Mouse (Mus musculus): Measurements from ENCODE around the gene Dop1a. TPM values are rescaled to one million over a fixed set of nuclear protein-coding genes. Genes with fewer than 3 reads are reported as not detected.

Gene Dop1a
- polyA plus RNA-seq, 1 experiment from 2014 or later, result 4.1 TPM

DNA sequence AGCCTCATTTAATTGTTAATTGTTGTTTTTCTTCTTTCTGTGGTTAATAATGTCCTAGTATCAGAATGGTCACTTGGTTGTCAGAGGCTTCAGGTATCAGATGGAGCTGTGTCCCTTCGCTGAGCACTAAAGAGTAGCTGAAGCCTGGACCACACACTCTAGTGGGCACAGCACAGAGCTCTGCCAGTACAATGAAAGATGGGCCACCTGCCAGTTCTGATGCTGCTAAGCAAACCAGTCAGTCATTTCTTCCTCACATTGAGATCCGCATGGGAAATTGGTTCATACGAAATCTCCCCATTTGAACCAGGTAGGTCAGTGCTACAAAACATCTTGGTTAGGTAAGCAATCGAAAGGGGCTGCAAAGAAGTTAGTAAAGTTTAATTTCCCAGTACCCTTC lies 87.7 kb downstream of the Dop1a start:
- Histone ChIP-seq H3K9ac (no peak overlapping the region), H3K27ac (no peak overlapping the region), H3K36me3 (peaks cover 48% of the 10 kb centered on the region), H3K4me1 (replicated peaks) (no peaks in the 10 kb centered on the region), H3K4me3 (replicated peaks) (no peak overlapping the region), H3K4me2 (no peak overlapping the region), H3K9me3 (replicated peaks) (no peaks in the 10 kb centered on the region), H3K27me3 (no peaks in the 10 kb centered on the region)
- 79% methylated on average over 4 of the region's 4 CpGs for WGBS (ENCODE audit: insufficient replicate concordance)
- no peak for DNase-seq
- ATAC-seq (ENCODE audit: low read depth), result no peak

DNA sequence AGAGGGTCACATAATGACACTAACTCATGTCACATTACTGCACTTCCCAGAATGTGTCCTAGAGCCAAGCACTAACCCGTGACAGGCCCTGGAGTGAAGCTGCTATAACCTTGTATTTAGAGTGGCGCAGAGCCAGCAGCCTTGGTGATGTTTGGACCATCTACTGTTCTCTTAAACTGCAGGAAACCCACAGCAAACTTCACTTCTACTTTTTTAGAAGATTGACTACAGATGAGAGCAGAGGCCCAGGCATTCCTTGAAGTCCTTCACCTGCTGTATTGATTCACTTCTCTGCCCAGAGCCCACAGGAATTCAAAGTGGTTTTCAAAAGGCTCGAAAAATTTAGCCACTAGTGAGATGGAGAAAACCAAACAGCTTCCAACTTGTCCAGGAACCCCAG lies 93.6 kb downstream of the Dop1a start:
- H3K36me3 ChIP-seq, result peaks cover 62% of the 10 kb centered on the region
- ATAC-seq (ENCODE audit: low read depth) (no peak), DNase-seq (no peak)
- no peaks in the 10 kb centered on the region for H3K27me3 ChIP-seq
- H3K4me1 ChIP-seq (replicated peaks), result no peaks in the 10 kb centered on the region
- no peak overlapping the region for H3K4me2 ChIP-seq
- no peaks in the 10 kb centered on the region for H3K9me3 ChIP-seq (replicated peaks)
- H3K27ac ChIP-seq, result no peak overlapping the region
- H3K9ac ChIP-seq, result no peak overlapping the region
- WGBS (ENCODE audit: insufficient replicate concordance), result 80% methylated on average over 3 of the region's 3 CpGs
- H3K4me3 ChIP-seq (replicated peaks), result no peak overlapping the region

DNA sequence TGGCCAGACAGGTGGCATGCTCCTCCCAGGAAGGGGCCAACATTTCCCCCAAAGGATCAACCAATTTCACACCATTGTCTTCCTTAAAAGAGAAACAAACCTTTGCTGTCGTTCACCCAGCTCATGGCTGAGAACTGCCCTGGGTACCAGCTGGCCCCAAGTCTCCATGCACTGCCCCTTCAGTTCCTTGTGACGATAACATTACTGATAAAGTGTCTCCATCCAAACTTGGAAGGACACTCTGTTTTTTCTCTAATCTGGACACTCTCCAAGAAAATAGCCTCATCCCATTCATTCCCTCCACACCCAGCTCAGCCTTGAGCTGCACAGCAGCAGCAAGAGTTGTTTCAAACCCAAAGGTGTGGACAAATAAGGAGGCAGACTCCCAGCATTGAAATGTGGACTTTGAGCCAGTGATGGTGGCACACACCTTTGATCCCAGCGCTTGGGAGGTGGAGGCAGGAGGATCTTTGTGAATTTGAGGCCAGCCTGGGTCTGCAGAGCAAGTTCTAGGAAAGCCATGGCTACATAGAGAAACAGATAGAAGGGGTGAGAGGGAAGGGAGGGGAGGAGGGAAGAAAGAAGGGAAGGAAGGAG lies 102.5 kb downstream of the Dop1a start:
- Histone ChIP-seq H3K27ac (no peak overlapping the region), H3K9ac (no peak overlapping the region), H3K4me1 (replicated peaks) (peaks cover 28% of the 10 kb centered on the region), H3K27me3 (no peaks in the 10 kb centered on the region), H3K9me3 (replicated peaks) (no peaks in the 10 kb centered on the region), H3K36me3 (peaks cover 30% of the 10 kb centered on the region), H3K4me2 (no peak overlapping the region), H3K4me3 (replicated peaks) (no peak overlapping the region)
- ATAC-seq (ENCODE audit: low read depth), result no peak
- WGBS (ENCODE audit: insufficient replicate concordance), result 54% methylated on average over 3 of the region's 3 CpGs
- no peak for DNase-seq

DNA sequence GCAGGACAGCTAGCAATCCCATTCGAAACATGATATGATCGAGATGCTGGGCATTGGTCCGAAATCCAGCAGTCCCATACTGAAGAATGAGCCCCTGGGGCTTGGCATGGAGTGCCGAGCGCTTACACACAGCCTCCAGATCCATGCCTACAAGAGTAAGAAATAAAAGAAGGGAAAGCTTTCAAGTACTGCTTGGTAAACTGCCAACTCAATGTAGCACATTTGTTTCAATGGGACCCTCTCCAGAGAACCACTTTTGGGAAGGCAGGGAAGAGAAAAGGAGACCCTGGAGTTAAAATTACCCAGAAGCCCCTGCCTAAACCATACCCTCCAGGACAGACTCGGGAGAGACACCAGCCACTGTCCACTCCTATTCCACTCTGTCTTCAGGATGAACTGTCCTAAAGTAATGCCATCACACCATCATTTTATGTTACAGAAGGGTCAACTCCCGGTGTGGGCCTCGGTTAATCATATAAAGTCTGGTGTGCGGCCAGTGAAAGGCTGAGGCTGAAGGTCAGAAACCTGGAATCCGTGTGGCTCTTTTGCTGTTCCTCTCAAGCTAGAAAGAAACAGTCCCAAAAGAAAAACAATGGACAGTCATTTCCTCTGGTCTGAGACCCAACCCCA lies 103.4 kb downstream of the Dop1a start:
- no peak overlapping the region for H3K9ac ChIP-seq
- DNase-seq, result no peak

DNA sequence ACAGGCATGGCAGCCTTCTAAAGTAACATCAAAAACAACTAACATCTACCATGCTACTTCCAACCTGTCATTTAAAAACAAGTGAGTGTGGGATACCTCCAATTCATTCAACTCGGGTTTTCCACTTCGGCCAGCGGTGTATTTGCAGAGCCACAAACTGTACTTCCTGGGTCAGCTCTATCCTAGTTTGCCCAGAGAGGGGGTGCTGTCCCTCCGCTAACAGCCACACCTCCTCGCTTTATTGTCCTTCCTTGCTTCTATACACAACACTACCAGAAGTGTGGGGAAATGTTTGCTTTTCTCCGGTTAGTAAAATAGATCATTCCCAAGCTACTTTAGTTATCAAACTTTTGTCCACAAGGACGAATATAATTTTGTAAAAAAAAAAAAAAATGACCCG lies 104.0 kb downstream of the Dop1a start:
- Histone ChIP-seq H3K27ac (no peak overlapping the region), H3K4me2 (peak overlapping the region; percentile 100), H3K36me3 (peaks cover 15% of the 10 kb centered on the region), H3K4me1 (replicated peaks) (peaks cover 28% of the 10 kb centered on the region), H3K9me3 (replicated peaks) (no peaks in the 10 kb centered on the region), H3K9ac (peak overlapping the region; percentile 72; the same call in 1 of the 2 replicates), H3K4me3 (replicated peaks) (peak overlapping the region; percentile 74), H3K27me3 (no peaks in the 10 kb centered on the region)
- DNase-seq, result no peak
- 13% methylated on average over 8 of the region's 8 CpGs for WGBS (ENCODE audit: insufficient replicate concordance)
- ATAC-seq (ENCODE audit: low read depth), result no peak

More for the DNA sequence above, 103.4 kb downstream of the Dop1a start:
- no peak for ATAC-seq (ENCODE audit: low read depth)
- H3K27me3 ChIP-seq, result no peaks in the 10 kb centered on the region
- peak overlapping the region; percentile 100 for H3K4me2 ChIP-seq
- WGBS (ENCODE audit: insufficient replicate concordance), result 72% methylated on average over 10 of the region's 10 CpGs
- peaks cover 20% of the 10 kb centered on the region for H3K36me3 ChIP-seq
- H3K4me3 ChIP-seq (replicated peaks), result peak overlapping the region; percentile 74
- peaks cover 28% of the 10 kb centered on the region for H3K4me1 ChIP-seq (replicated peaks)
- no peak overlapping the region for H3K27ac ChIP-seq
- H3K9me3 ChIP-seq (replicated peaks), result no peaks in the 10 kb centered on the region

DNA sequence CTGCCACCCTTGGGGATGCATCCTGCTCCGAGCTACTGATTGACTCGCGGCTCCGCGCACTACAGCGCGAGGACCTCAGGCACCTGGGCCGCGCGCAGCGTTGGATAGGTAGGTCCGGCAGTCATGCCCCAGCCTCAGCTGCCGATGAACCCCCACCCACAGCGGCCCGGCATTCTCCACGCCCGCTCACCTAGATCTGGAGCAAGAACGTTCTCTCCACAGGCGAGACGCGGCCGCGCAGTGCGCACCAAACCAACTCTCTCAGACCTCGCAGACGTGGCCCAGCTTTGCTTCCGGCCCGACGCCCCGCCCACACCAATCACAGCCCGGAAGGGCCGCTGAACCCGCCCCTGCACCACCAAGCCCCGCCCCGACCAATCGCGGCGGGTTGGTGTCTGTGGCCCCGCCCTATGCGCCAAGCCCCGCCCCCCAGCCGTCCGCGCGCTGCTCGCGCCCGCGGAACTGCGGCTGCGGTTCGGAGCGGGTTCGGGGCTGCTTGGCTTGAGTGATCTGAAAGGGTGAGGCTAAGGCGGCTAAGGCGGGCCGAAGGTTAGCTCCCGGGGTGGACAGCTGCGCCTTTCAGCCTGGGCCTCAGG lies 104.7 kb downstream of the Dop1a start, which contains the start of the genes Pgm3 and Rwdd2a:
TSS of gene Pgm3 (minus strand) at position 303 of the 596 bp plus-strand sequence.
TSS of gene Rwdd2a (plus strand) at position 452 of the 596 bp plus-strand sequence.
- H3K36me3 ChIP-seq, result peaks cover 15% of the 10 kb centered on the region
- H3K4me1 ChIP-seq (replicated peaks), result peaks cover 28% of the 10 kb centered on the region
- DNase-seq, result peak; percentile 91
- peak within 1 kb of the TSS; percentile 72 for H3K27ac ChIP-seq
- peak; percentile 96 for ATAC-seq (ENCODE audit: low read depth)
- H3K27me3 ChIP-seq, result no peaks in the 10 kb centered on the region
- H3K4me3 ChIP-seq (replicated peaks), result peak within 1 kb of the TSS; percentile 74
- H3K9ac ChIP-seq, result peak within 1 kb of the TSS; percentile 72
- no peaks in the 10 kb centered on the region for H3K9me3 ChIP-seq (replicated peaks)
- under 1% methylated on average over 59 of the region's 59 CpGs for WGBS (ENCODE audit: insufficient replicate concordance)
- H3K4me2 ChIP-seq, result peak within 1 kb of the TSS; percentile 100

DNA sequence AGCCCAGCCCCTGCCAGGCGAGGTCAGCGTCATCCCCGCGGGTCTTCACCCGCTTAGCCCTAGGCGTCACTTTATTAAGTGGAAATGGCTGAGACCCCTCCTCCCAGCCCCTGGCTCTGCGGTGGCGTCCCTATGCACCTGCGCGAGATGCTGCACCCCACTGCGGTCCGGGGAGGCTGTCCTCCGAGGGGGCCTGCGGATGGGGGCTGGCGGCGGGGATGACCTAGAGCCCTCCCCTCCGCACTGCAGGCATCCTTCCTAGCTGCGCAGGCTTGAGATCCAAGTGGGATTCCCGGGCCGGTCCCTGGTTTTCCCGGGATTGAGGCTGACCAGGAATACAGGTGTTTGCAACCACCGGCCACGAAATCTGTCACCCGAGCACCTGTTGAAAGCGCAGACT lies 105.2 kb downstream of the Dop1a start:
- Histone ChIP-seq H3K4me1 (replicated peaks) (peaks cover 28% of the 10 kb centered on the region), H3K27ac (no peak overlapping the region), H3K36me3 (peaks cover 15% of the 10 kb centered on the region), H3K4me2 (peak overlapping the region; percentile 100), H3K4me3 (replicated peaks) (peak overlapping the region; percentile 74), H3K27me3 (no peaks in the 10 kb centered on the region), H3K9me3 (replicated peaks) (no peaks in the 10 kb centered on the region), H3K9ac (peak overlapping the region; percentile 70)
- ATAC-seq (ENCODE audit: low read depth), result peak; percentile 29
- WGBS (ENCODE audit: insufficient replicate concordance), result under 1% methylated on average over 25 of the region's 25 CpGs
- DNase-seq, result no peak

DNA sequence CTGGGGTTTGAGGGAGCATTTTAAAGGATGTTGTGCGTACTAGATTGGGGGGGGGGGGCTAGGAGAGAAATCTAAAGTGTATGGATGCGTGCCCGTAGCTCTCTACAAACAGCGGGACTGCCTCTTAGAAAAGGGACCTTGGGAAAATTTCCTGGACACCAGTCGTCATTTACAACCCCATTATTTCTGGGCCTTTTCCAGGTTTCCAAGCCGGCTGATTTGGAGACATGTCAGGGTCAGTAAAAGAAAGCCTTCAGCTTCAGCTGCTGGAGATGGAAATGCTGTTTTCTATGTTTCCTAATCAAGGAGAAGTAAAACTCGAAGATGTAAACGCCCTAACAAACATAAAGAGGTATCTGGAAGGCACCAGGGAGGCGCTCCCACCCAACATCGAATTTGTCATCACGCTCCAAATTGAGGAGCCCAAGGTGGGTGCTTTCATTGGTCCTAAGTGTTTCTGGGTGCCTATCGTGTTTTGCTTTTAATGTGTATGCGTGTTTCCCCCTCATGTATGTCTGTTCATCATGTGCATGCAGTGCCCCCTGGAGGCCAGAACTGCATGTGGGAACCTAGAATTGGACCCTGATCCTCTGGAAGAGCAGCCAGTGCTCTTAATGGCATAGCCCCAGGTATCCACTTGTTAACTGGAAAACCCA lies 105.8 kb downstream of the Dop1a start:
- 6% methylated on average over 13 of the region's 13 CpGs for WGBS (ENCODE audit: insufficient replicate concordance)
- ATAC-seq (ENCODE audit: low read depth), result 0 out of 2 replicates have a peak, but pooled peaks have one; percentile 17

DNA sequence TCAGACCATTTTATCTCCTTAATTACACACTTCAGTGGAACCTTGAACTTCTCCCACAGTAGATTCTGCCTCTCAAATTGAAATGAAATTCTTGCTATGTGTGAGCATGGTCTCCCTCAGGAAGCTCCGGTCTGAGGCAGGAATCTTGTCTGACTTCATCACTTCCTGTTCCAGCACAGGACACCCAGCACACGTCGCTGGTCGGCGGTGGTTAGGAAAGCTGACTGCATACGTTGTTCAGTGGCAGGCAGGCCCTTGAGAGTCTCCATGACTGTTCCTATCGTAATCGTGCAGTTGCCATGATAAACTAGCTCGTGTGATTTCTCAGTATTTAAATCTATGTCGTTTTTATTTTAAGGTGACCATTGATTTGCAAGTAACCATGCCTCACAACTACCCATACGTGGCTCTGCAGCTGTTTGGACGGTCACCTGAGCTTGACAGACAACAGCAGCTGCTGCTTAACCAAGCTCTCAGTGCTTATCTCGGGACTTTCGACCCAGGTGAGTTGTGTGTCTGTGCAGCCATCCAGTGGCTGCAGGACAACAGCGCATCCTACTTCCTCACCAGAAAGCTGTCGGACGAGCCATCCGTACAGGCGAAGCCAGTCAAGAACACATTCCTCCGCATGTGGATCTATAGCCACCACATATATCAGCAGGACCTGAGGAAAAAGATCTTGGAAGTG lies 106.8 kb downstream of the Dop1a start:
- DNase-seq (no peak), ATAC-seq (ENCODE audit: low read depth) (no peak)
- H3K9me3 ChIP-seq (replicated peaks), result no peaks in the 10 kb centered on the region
- no peak overlapping the region for H3K9ac ChIP-seq
- H3K36me3 ChIP-seq, result peaks cover 8% of the 10 kb centered on the region; the same call in 1 of the 2 replicates
- no peaks in the 10 kb centered on the region for H3K27me3 ChIP-seq
- no peak overlapping the region for H3K4me3 ChIP-seq (replicated peaks)
- H3K27ac ChIP-seq, result no peak overlapping the region
- peaks cover 28% of the 10 kb centered on the region for H3K4me1 ChIP-seq (replicated peaks)
- no peak overlapping the region for H3K4me2 ChIP-seq
- 45% methylated on average over 20 of the region's 20 CpGs for WGBS (ENCODE audit: insufficient replicate concordance)

More for the DNA sequence above, 105.8 kb downstream of the Dop1a start:
- peak; percentile 70 for DNase-seq
- H3K4me3 ChIP-seq (replicated peaks), result peak overlapping the region; percentile 74
- no peak overlapping the region for H3K27ac ChIP-seq
- H3K4me2 ChIP-seq, result peak overlapping the region; percentile 100
- peaks cover 11% of the 10 kb centered on the region; the same call in 1 of the 2 replicates for H3K36me3 ChIP-seq
- H3K27me3 ChIP-seq, result no peaks in the 10 kb centered on the region
- H3K9me3 ChIP-seq (replicated peaks), result no peaks in the 10 kb centered on the region
- peak overlapping the region; percentile 70; the same call in 1 of the 2 replicates for H3K9ac ChIP-seq
- peaks cover 28% of the 10 kb centered on the region for H3K4me1 ChIP-seq (replicated peaks)

DNA sequence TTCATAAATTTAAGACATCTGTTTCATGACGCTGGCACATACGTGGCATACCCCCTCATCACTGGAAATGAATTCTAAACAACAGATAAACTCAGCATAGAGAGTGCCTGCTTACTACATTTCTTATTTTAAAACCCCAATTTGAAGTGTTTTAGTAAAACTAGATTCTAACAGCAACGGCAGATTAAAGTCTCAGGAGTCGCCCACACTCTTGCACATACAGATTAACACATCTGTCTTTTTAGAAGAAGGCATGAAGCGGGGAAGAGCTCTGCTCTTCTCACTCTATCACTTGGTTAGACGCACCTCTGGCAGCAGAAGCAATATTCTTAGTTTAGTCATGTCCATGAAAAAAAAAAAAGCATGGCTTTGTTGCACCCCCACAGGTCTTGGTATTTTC lies 108.2 kb downstream of the Dop1a start:
- 83% methylated on average over 6 of the region's 6 CpGs for WGBS (ENCODE audit: insufficient replicate concordance)
- Histone ChIP-seq H3K27ac (no peak overlapping the region), H3K4me3 (replicated peaks) (no peak overlapping the region), H3K9me3 (replicated peaks) (no peaks in the 10 kb centered on the region), H3K9ac (no peak overlapping the region), H3K4me1 (replicated peaks) (peaks cover 20% of the 10 kb centered on the region), H3K36me3 (no peaks in the 10 kb centered on the region), H3K4me2 (no peak overlapping the region), H3K27me3 (no peaks in the 10 kb centered on the region)
- ATAC-seq (ENCODE audit: low read depth), result no peak
- no peak for DNase-seq

DNA sequence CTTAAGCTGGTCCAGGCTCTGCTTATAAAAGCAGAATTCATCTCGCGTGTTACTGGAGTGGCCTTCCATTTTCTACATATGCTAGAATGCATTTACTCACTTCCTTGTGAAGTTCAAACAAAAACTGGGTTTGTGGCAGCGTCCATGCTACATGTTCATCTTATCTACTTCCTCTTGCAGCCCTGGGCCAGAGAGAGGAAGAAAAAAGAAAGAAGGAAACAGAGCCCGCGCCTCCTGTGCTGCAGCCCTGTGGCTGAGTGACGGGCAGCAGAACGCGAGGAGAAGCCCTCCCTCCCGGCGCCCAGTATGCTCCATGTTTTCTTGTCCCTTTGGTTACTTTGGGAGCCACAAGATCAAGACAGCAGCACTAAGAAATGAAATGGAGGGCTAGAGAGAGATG lies 112.7 kb downstream of the Dop1a start:
- H3K27ac ChIP-seq, result no peak overlapping the region
- WGBS (ENCODE audit: insufficient replicate concordance), result 19% methylated on average over 10 of the region's 10 CpGs
- H3K27me3 ChIP-seq, result no peaks in the 10 kb centered on the region
- no peaks in the 10 kb centered on the region for H3K4me1 ChIP-seq (replicated peaks)
- H3K9me3 ChIP-seq (replicated peaks), result no peaks in the 10 kb centered on the region
- no peak for ATAC-seq (ENCODE audit: low read depth)
- no peak for DNase-seq
- H3K4me3 ChIP-seq (replicated peaks), result no peak overlapping the region
- H3K4me2 ChIP-seq, result no peak overlapping the region
- H3K9ac ChIP-seq, result no peak overlapping the region
- H3K36me3 ChIP-seq, result no peaks in the 10 kb centered on the region

Measured in liver, embryonic 13.5 days (tissue).